Mouse (Mus musculus) 3134 (cell line): Measurements from ENCODE around the gene Cdh20.
"Not testable (repeated sequence)": the region's sequence is repeated elsewhere in the genome, so short reads cannot be mapped to it uniquely, and the experiment has no call there.

Experiments
- DNase-seq: peaks from one replicate; pipeline ENCODE4 v3.0.0-alpha.2; 2011; ENCODE audit warnings: low spot score; ENCODE audit not compliant: insufficient read length; ENCODE audit errors: extremely low read depth

The Cdh20 gene

GRCm38 (mm10) chr1:104912407-104912806 is 144.1 kb downstream of the Cdh20 start:
- DNase-seq = no peak

DNA sequence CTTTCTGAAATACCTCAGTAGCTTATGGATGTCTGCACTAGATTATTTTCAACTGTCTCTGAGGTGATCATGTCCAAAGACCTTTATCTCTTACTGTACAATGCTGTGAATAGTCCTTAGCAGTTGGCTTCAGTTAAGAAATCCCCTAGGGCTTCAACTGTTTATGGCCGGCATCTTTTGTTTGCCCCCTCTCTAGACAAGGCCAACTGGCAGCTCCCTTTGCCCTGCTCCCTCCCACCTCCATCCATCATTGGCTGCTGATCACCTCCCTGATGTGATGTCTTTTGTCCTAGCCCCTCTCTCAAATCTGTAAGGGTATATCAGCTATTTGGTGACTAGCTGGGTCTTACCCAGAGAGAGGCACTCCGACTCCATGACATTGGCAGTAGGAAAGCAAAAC is 148.2 kb downstream of the Cdh20 start:
- no peak for DNase-seq

GRCm38 (mm10) chr1:104917307-104917836 is 149.0 kb downstream of the Cdh20 start:
- no peak for DNase-seq

- no peak for DNase-seq
These were observed 164.7 kb downstream of the Cdh20 start for GRCm38 (mm10) chr1:104933051-104933450.

DNA sequence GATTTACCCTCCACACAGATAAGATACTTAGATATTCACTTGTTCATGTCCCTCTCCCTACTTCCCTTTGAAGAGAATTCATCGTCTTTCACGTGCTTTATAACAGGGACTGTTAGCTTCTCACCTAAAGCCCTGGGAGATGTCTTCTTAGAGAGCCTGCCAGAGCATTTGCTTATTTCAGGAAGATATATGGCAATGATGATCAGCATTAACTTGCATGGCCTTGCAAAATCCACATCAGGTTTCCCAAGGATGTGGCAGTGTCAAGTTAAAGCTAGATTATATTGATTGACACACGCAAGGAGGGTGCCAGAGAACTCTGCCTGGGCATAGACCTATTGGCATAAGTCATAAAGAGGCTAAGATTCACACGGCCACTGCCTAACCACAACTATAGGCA is 168.6 kb downstream of the Cdh20 start:
- no peak for DNase-seq

DNA sequence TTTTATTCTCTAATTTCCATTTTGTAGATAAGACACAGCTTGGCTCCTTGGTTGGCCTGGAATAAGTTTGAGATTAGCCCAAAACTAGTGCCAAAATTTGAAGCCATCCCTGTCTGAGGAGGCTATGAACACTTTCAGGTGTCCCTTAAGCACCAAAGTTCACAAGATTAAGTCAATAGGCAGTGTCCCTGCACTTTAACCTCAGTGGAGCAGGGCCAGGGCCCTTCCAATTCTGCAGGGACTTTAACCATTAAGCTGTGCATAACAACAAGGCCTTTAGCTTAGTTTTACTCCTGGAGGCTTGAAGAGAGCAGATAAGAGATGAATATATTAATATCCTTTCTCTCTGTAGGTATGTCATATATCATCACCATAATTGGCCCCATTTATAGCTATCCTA is 170.8 kb downstream of the Cdh20 start:
- DNase-seq = no peak

DNA sequence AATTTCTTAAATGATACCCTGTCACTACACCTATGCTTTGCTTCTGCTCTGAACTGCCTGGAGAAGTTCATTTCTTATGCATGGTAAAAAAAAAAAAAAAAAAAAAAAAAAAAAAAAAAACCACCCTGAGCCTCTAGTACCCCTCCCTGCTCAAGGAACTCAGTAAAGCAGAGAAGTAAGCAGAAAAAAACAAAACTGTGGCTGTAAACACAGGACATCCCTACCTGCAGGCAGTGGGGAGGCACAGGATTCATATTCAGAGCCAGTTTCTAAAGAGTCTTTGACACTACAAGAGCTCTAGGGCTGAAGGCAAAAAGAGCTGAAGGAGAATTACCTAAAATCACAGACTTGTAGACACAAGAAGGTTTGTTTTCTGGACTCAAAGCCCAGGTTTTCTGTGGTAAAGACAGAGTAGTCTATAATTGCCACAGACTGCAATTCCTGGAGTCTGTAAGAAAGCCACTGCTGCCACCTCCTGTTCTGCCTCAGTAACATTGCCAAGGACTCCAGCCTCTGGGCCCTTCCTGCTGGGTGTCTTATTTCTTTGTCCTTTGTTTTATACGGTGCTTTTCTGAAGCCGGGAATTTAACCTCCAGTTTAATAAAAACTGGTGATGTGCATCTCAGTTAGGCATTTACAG is 176.3 kb downstream of the Cdh20 start:
- no peak for DNase-seq

DNA sequence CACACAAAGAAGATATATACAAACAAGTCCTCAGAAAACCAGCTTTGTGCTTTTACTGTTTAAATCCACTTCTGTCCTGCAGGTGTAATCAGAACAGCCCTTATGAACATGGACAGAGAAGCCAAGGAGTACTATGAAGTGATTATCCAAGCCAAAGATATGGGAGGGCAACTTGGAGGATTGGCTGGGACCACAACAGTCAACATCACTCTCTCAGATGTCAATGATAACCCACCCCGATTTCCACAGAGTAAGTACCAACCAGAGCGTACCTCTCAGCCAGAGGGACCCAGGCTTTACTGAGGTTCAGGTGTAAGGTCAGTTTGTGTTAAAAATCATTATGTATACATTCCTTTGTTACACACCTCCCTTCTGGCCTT is 176.8 kb downstream of the Cdh20 start:
- DNase-seq = no peak

DNA sequence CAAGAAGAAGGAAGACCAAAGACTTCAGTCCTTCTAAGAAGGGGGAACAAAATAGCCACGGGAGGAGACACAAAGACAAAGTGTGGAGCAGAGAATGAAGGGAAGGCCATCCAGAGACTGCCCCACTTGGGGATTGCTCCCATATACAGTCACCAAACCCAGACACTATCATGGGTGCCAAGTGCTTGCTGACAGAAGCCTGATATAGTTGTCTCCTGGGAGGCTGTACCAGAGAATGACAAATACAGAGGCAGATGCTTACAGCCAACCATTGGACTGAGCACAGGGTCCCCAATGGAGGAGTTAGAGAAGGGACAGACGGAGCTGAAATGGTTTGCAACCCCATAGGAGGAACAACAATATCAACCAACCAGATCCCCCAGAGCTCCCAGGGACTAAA is 181.3 kb downstream of the Cdh20 start:
- DNase-seq = not testable (repeated sequence)

DNA sequence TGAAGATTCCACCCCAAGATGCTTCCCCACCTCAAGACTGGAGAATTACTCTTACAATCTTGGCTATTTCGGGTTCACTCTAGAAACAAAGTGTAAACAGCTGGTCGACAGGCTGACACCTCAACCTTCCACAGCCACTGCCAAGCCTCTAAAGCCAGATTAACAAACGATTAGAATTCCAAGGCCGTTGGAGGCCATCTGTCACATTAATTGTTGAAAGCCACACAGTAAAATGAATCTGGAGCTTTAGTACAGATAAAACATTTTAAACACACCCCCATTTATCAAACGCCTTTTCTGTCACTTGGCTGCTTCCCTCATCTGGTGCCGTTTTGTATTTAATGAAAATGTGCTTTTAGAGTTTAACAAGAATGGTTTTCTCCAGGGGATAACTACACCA is 188.7 kb downstream of the Cdh20 start:
- no peak for DNase-seq

DNA sequence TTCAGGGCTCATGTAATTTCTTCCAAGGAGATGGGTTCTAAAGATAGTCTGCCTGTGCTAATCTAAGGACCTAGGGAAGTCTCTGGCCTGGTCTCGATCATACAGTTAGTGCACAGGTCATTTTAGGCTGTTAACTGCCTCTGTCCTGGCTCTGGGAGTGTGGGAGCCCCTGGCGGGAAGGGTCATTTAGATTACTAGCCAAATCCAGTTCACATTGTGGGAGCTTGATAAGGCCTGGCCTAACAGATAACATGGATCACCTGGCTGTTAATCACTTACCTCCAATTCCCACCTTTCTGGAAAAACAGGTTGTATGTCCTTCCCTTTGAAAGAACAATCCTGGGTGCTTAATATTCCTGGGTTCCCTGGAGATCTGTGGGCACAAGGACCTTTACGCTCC is 193.3 kb downstream of the Cdh20 start:
- DNase-seq = no peak

DNA sequence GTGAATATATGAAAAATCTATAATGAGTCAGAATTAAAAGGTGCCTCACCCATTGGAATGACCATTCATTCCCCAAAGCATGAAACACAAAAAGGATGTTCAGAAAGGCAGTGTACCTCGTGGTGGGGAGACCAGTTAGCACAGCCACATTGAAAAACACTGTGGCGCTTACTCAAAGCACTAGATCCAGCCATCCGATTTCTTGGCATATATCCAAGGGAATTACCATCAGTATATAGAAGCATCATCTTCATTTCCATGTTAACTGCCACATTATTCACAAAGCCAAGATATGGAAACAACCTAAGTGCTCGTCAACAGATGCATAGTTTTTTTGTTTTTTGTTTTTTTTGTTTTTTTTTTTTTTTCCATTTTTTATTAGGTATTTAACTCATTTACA is 193.9 kb downstream of the Cdh20 start:
- DNase-seq = no peak

DNA sequence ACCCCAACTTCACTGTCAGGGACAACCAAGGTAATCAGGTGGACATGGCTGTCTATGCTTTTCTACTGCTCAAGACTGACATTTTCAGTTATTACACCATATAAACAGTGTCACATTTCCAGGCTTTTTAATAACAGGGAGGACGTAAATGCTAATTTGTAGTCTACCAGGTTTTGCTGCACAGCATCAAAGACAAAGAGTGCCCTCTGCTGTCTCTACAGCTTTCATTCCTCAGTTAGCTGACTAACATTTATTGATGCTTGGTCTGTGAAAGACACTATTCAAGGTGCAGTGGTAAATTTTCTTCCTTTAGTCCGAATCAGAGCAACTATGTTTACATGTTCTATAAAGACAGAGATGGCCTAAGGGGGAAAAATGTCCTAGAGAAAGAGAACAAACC is 210.7 kb downstream of the Cdh20 start:
- DNase-seq = no peak

DNA sequence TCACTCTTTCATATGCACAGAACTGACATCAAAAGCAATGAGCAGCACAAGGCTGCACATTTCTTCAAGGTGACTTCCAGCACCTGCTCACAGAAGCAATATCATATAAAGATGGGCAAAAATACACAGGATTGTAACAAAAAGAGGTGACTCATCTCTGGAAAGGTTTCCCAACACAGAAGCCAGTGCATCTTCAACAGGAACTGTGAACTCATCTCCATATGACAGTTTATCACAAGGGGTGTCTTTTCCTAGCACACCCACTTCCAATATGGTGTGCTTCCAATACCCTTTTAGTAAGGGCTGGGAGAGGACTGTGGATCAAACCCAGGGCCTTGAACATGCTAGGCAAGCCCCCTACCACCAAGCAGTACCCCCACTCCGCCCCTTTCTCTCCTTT is 211.9 kb downstream of the Cdh20 start:
- DNase-seq = no peak

DNA sequence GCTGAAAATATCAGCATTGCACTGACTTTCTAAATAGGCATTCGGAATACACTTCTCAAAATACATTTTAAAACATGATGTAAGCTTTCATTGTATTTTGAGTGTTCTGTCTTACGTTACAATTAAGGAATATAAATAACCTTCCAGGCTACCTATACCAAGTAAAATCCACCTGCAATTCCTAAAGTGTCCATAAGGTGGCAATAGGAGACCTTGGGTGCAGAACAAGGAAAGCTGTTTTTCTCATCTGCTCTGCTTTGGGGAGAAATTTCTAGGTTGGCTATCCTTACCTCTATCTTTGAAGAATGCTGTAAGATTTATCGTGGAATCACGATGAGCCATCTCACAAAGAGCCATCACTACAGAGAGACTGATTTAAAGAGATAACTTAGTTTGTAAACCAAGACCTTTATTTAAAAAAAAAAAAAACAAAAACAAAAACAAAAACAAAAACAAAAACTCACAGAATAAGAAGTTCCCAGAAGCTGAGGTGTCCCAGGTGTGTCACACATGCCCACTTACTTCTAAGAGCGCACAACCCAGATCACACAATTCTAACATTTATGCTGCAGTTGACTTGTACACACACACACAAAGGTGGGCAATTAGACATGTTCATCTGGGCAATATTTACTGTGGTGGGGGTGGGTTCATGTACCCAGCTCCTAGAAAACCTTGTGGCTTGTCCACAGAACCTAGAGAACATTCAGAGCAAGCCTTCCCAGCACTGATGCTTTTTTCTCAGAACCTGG is 218.1 kb downstream of the Cdh20 start:
- peak; percentile 6 for DNase-seq

DNA sequence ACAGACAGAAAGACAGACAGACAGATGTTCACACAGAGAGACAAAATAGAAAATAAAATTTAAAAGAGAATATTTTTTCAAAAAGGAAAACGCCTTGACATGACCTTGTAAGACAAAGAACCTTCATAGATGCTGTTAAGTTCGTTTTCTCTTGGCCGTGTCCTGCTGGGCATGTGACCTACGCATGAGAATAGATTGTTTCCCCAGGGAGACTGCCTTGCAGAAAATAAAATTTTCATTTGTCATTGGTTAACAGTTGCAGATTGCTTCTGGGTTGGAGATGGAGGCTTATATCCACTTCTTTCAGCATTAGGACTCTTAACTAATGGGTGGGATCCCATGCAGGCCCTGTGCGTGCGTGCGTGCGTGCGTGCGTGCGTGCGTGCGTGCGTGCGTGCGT is 219.2 kb downstream of the Cdh20 start:
- no peak for DNase-seq

DNA sequence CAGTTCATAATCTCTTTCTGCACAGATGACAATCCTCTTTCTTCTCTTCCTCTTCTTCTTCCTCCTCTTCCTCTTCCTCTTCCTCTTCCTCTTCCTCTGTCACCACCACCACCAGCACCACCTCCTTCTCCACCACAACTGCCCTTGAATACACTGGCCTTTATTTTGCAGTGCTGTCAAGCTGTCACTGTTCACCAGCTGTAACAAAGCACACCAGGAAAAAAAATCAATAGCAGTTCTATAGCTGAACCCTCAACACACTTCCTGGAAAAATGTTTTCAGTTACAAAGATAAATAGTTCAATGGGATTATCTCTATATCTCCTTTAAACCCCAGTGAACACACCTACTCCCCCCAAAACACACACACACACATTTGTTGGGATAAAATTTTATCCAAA is 224.1 kb downstream of the Cdh20 start:
- no peak for DNase-seq

DNA sequence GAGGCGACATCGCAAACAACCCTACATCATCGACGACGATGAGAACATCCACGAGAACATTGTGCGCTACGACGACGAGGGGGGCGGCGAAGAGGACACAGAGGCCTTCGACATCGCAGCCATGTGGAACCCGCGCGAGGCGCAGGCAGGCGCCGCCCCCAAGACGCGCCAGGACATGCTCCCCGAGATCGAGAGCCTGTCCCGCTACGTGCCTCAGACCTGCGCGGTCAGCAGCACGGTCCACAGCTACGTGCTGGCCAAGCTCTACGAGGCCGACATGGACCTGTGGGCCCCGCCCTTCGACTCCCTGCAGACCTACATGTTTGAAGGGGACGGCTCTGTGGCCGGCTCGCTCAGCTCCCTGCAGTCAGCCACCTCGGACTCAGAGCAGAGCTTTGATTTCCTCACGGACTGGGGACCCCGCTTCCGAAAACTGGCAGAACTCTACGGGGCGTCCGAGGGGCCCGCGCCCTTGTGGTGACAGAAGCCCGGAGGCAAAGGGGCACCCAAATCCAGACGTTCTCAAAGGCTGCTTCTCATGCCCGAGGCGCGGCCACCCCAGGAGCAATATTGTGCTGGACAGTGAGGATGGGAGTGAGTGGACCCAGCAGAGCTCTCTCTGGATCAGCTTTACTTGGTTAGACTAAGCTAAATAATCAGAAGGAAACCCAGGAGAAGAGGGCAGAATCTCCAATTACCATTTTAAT is 225.7 kb downstream of the Cdh20 start:
- peak; percentile 11 for DNase-seq

DNA sequence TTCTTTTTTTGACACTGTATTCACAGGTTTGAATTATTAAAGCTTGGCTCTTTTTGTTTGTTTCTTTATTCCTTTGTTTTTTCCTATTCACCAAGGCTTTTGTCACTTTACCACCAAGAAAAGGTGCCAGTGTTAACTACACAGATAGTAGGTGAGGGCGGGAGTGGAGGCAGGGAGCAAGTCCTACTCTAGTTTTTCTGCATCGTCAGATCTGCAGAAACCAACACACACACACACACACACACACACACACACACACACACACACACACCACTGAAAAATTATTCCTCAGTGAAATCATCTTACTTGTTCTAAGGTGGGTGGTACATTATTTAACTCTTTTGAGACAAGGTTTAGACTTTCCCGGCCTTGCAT is 226.3 kb downstream of the Cdh20 start:
- DNase-seq = no peak

DNA sequence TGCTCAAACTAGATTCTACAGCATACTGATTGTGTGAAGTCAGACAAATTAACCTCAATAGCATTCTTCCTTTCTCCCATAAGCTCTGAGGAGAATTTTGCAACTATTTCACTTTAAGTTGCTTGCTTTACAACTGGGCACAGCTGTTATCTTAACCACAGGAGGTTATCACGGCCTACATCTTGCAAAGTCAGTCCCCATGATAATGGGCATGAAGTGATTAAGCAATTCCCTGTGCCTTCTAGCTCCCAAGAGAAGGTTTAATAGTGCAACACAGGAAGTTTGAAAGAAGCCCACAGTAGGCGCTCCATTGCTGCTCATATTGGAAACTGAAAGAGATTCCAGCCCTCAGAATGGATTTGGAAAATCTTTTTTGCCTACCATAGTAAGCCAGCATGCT is 229.5 kb downstream of the Cdh20 start:
- DNase-seq = no peak

GRCm38 (mm10) chr1:105002179-105002578 is 233.8 kb downstream of the Cdh20 start:
- DNase-seq = no peak

- DNase-seq = no peak
These were observed 235.5 kb downstream of the Cdh20 start for GRCm38 (mm10) chr1:105003786-105004185.
